Mouse (Mus musculus): ENCODE data around the gene Sp7. TPM values are rescaled to one million over a fixed set of nuclear protein-coding genes. Genes with fewer than 3 reads are reported as not detected.

The Sp7 gene
- total RNA-seq, 2 experiments from 2014 or later, result 0.31 to 0.48 TPM

Other genes with a start within 250 kb of the Sp7 start
- 10 to 100 TPM; 32.5 to 35.9 TPM for gene Spryd3, start 230.9 kb downstream of the Sp7 start, total RNA-seq (2021)
- 10 to 100 TPM; 33.9 to 34.4 TPM for gene Igfbp6, start 222.8 kb downstream of the Sp7 start, total RNA-seq (2021)
- gene Soat2, start 216.7 kb downstream of the Sp7 start, total RNA-seq (2021), result 1 to 10 TPM in 1 of 2 experiments, under 1 TPM in 1; 0.78 to 3.8 TPM
- 100 to 1,000 TPM; 131 to 134 TPM for gene Zfp740, start 163.9 kb downstream of the Sp7 start, total RNA-seq (2021)
- gene Csad, start 162.5 kb downstream of the Sp7 start, total RNA-seq (2021), result 100 to 1,000 TPM in 1 of 2 experiments, 10 to 100 TPM in 1; 90.0 to 106 TPM
- 1 to 10 TPM; 1.1 to 3.6 TPM for gene Itgb7, start 135.2 kb downstream of the Sp7 start, total RNA-seq (2021)
- gene Rarg, start 109.7 kb downstream of the Sp7 start, total RNA-seq (2021), result 10 to 100 TPM; 24.8 to 28.6 TPM
- under 1 TPM; 0.17 to 0.31 TPM for gene Gm9918, start 96.6 kb downstream of the Sp7 start, total RNA-seq (2021)
- gene Mfsd5, start 87.7 kb downstream of the Sp7 start, total RNA-seq (2021), result 10 to 100 TPM; 34.4 to 36.7 TPM
- gene Espl1, start 70.9 kb downstream of the Sp7 start, total RNA-seq (2021), result 10 to 100 TPM; 16.5 to 24.5 TPM
- 100 to 1,000 TPM; 443 to 452 TPM for gene Pfdn5, start 41.1 kb downstream of the Sp7 start, total RNA-seq (2021)
- gene Myg1, start 35.5 kb downstream of the Sp7 start, total RNA-seq (2021), result 10 to 100 TPM; 86.3 to 96.7 TPM
- 10 to 100 TPM; 32.3 to 39.0 TPM for gene Aaas, start 16.4 kb downstream of the Sp7 start, total RNA-seq (2021)
- gene Sp1, start 39.0 kb upstream of the Sp7 start, total RNA-seq (2021), result 100 to 1,000 TPM; 101 to 110 TPM
- gene Amhr2, start 78.2 kb upstream of the Sp7 start, total RNA-seq (2021), result 1 to 10 TPM; 2.8 to 3.1 TPM
- 10 to 100 TPM; 63.2 to 81.5 TPM for gene Prr13, start 91.8 kb upstream of the Sp7 start, total RNA-seq (2021)
- gene Pcbp2, start 103.4 kb upstream of the Sp7 start, total RNA-seq (2021), result 100 to 1,000 TPM; 925 to 956 TPM
- 1 to 10 TPM in 1 of 2 experiments, not detected in 1; 4.3 TPM for gene Gm10337, start 136.5 kb upstream of the Sp7 start, total RNA-seq (2021)
- gene Map3k12, start 149.9 kb upstream of the Sp7 start, total RNA-seq (2021), result 10 to 100 TPM; 13.2 to 13.4 TPM
- gene Tarbp2, start 151.0 kb upstream of the Sp7 start, total RNA-seq (2021), result 10 to 100 TPM; 52.8 to 53.2 TPM
- 1 to 10 TPM; 5.9 to 8.6 TPM for gene Npff, start 157.8 kb upstream of the Sp7 start, total RNA-seq (2021)